ENCODE assay signal across 10 mouse cellular contexts in the genomic region with DNA sequence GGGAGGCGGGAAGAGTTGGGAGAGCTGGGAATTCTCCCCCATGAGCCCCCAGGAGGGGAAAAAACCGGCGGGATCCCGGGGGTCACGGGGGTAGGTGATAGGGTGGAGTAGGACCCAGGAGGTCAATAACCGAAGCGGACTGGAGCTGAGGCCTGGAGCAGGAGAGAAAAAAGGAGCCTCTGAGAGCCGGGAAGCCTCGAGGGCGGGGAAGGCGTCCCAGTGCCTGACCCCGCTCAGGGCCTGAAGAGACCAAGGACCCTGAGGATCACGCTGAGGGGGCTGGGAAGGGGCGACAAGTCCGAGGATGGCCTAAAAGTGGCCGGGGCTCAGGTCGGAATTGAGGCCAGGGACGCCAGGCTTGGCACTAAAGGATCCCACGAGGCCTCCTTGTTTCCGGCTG. TPM values are rescaled to one million over a fixed set of nuclear protein-coding genes. Genes with fewer than 3 reads are reported as not detected.
DNase-seq lines count a peak whose midpoint lies in the region; ATAC-seq and TF ChIP-seq lines count a peak whose summit lies in the region.
"Had no signal": no experiment of that assay in that cellular context is flagged by ENCODE, and none has a peak within 500 bp of the region (broad histone marks: within the 10 kb centered on the region; RNA-seq: fewer than 3 reads in every experiment).

No protein-coding gene starts in this region.

- H3ac ChIP-seq in myocyte (ENCODE audit: control insufficient read depth, insufficient read length): peak overlapping the region; percentile 43

- H3K27me3 ChIP-seq in liver, embryonic 11.5 days (replicated peaks; ENCODE audit: control insufficient read depth, insufficient read depth, low read length): peaks cover 96% of the 10 kb centered on the region
- H3K27me3 ChIP-seq in embryonic facial prominence, embryonic 11.5 days (ENCODE audit: control insufficient read depth, insufficient read depth, low read length): peaks cover 36% of the 10 kb centered on the region
- H3K27me3 ChIP-seq in hindbrain, embryonic 12.5 days: peaks cover 90% of the 10 kb centered on the region
- H3K27me3 ChIP-seq in myocyte (ENCODE audit: control insufficient read depth, insufficient read depth, insufficient read length): no peaks in the 10 kb centered on the region

- no peak overlapping the region for H3K9ac ChIP-seq in liver, embryonic 11.5 days (ENCODE audit: low read depth, low read length)
- H3K9ac ChIP-seq in embryonic facial prominence, embryonic 11.5 days (replicated peaks; ENCODE audit: low read length): peak overlapping the region; percentile 83
- H3K9ac ChIP-seq in hindbrain, embryonic 12.5 days: peak overlapping the region; percentile 29; the same call in 1 of the 2 replicates
- H3K9ac ChIP-seq: liver, embryonic 14.5 days had no signal

- DNase-seq in liver, embryonic 11.5 days (ENCODE audit: low spot score): no peak
- DNase-seq in liver: no peak
- DNase-seq in embryonic facial prominence, embryonic 11.5 days (ENCODE audit: low spot score): peak; percentile 35
- no peak for DNase-seq in cerebellum, adult 18-20 months
- no peak for DNase-seq in urinary bladder, postnatal 10 days (ENCODE audit: low spot score)
- no peak for DNase-seq in lung, postnatal 10 days

- WGBS in liver, embryonic 11.5 days: 5% methylated on average over 20 of the region's 20 CpGs
- 1% methylated on average over 20 of the region's 20 CpGs for WGBS in embryonic facial prominence, embryonic 11.5 days
- under 1% methylated on average over 20 of the region's 20 CpGs for WGBS in hindbrain, embryonic 12.5 days

- ATAC-seq in liver, embryonic 11.5 days (replicated peaks; ENCODE audit: low FRiP score): no peak
- no peak for ATAC-seq in embryonic facial prominence, embryonic 11.5 days (replicated peaks; ENCODE audit: insufficient number of reproducible peaks, low FRiP score, low TSS enrichment, low read depth)
- no peak for ATAC-seq in hindbrain, embryonic 12.5 days (ENCODE audit: low FRiP score)

- H3K36me3 ChIP-seq in liver, embryonic 11.5 days (ENCODE audit: control insufficient read depth, insufficient read depth, low read length): no peaks in the 10 kb centered on the region
- no peaks in the 10 kb centered on the region for H3K36me3 ChIP-seq in embryonic facial prominence, embryonic 11.5 days (replicated peaks; ENCODE audit: control insufficient read depth, insufficient read depth, low read depth, low read length)
- no peaks in the 10 kb centered on the region for H3K36me3 ChIP-seq in hindbrain, embryonic 12.5 days
- no peaks in the 10 kb centered on the region for H3K36me3 ChIP-seq in myocyte (ENCODE audit: control insufficient read depth, insufficient read depth)

- H3K79me2 ChIP-seq in myocyte (ENCODE audit: control insufficient read depth, insufficient read depth): peaks cover 5% of the 10 kb centered on the region

- H3K27ac ChIP-seq in liver, embryonic 11.5 days (ENCODE audit: low read depth, low read length): no peak overlapping the region
- peak overlapping the region; percentile 90 for H3K27ac ChIP-seq in embryonic facial prominence, embryonic 11.5 days (replicated peaks; ENCODE audit: low read depth, low read length)
- no peak overlapping the region for H3K27ac ChIP-seq in hindbrain, embryonic 12.5 days
- H3K27ac ChIP-seq: heart, adult 2 months; liver, embryonic 14.5 days had no signal

- H3K4me3 ChIP-seq in liver, embryonic 11.5 days (ENCODE audit: low read depth, low read length): peak overlapping the region; percentile 23
- H3K4me3 ChIP-seq in embryonic facial prominence, embryonic 11.5 days (ENCODE audit: low read depth, low read length): peak overlapping the region; percentile 66
- H3K4me3 ChIP-seq in hindbrain, embryonic 12.5 days: peak overlapping the region; percentile 51
- peak overlapping the region; percentile 59 for H3K4me3 ChIP-seq in myocyte
- H3K4me3 ChIP-seq: heart, adult 2 months had no signal

- no peaks in the 10 kb centered on the region for H3K9me3 ChIP-seq in liver, embryonic 11.5 days (ENCODE audit: control insufficient read depth, low read length)
- no peaks in the 10 kb centered on the region for H3K9me3 ChIP-seq in embryonic facial prominence, embryonic 11.5 days (replicated peaks; ENCODE audit: control insufficient read depth, low read length)
- no peaks in the 10 kb centered on the region for H3K9me3 ChIP-seq in hindbrain, embryonic 12.5 days (replicated peaks)

- no peak overlapping the region for H3K4me2 ChIP-seq in liver, embryonic 11.5 days
- H3K4me2 ChIP-seq in embryonic facial prominence, embryonic 11.5 days (ENCODE audit: low read depth, low read length): peak overlapping the region; percentile 94
- peak overlapping the region; percentile 98 for H3K4me2 ChIP-seq in hindbrain, embryonic 12.5 days (replicated peaks)
- peak overlapping the region; percentile 99 for H3K4me2 ChIP-seq in myocyte (ENCODE audit: low read depth)

- H3K4me1 ChIP-seq in liver, embryonic 11.5 days (replicated peaks; ENCODE audit: control insufficient read depth, insufficient read depth, low read length): peaks cover 28% of the 10 kb centered on the region
- H3K4me1 ChIP-seq in embryonic facial prominence, embryonic 11.5 days (ENCODE audit: control insufficient read depth, insufficient read depth, low read length): peaks cover 9% of the 10 kb centered on the region
- H3K4me1 ChIP-seq in hindbrain, embryonic 12.5 days: peaks cover 29% of the 10 kb centered on the region

- TF ChIP-seq POLR2A in myocyte (IDR thresholded peaks at IDR 0.05; ENCODE audit: insufficient read length, low read depth): no peak

TF ChIP-seq in myocyte, 11 proteins besides CTCF, POLR2A, EP300 and RAD21:
- TF ChIP-seq TCF12 (IDR thresholded peaks at IDR 0.05; ENCODE audit: insufficient read depth, poor library complexity, severe bottlenecking): no peak

RNA-seq across cellular contexts. Expression of a gene that starts 2.6 kb away (rescaled TPM):
- polyA plus RNA-seq in liver, embryonic 11.5 days (2014; fragmentation: Nextera tagmentation; extraction: Ambion mirVana): 0.19 and 0.65 TPM in 2 replicates
- 18.0 and 20.3 TPM in 2 replicates for polyA plus RNA-seq in embryonic facial prominence, embryonic 11.5 days (2014; fragmentation: Nextera tagmentation; extraction: Ambion mirVana)
- polyA plus RNA-seq in hindbrain, embryonic 12.5 days (2016; fragmentation: Nextera tagmentation; extraction: Ambion mirVana): 4.7 and 5.3 TPM in 2 replicates
- 1.7 TPM for polyA plus RNA-seq in myocyte (2012; fragmentation: generic; extraction: Trizol)
- polyA plus RNA-seq: heart, adult 2 months had no signal

RNA-seq across cellular contexts. Expression of a gene that starts 16.0 kb away (rescaled TPM):
- polyA plus RNA-seq in liver, embryonic 11.5 days (2014; fragmentation: Nextera tagmentation; extraction: Ambion mirVana): 1.1 and 2.2 TPM in 2 replicates
- polyA plus RNA-seq in embryonic facial prominence, embryonic 11.5 days (2014; fragmentation: Nextera tagmentation; extraction: Ambion mirVana): 53.9 and 76.2 TPM in 2 replicates
- polyA plus RNA-seq in hindbrain, embryonic 12.5 days (2016; fragmentation: Nextera tagmentation; extraction: Ambion mirVana): 8.3 and 10.1 TPM in 2 replicates
- 0.64 TPM for polyA plus RNA-seq in myocyte (2012; fragmentation: generic; extraction: Trizol)
